Mouse (Mus musculus): Measurements from ENCODE around the gene Myo15.

DNA sequence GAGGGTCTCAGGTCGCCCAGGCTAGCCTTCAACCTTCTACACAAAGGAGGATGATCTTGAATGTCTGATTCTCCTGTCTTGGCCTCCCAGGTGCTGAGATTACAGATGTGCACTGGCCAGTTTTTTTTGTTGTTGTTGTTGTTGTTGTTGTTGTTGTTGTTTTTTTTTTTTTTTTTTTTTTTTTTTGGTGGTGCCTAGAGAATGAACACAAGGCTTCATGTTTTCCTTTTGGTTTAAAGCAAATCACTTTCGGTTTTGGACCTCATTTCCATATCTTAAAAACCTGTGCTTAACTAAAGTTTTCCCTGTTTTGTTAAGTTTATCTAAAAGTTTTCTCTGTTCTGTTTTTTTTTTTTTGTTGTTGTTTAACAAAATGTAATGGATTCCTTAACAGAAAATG, 70.4 kb downstream of the Myo15 start:
- TF ChIP-seq EP300 (IDR thresholded peaks at IDR 0.05; ENCODE audit: low read depth), result no peak
- no peak for TF ChIP-seq CTCF (IDR thresholded peaks at IDR 0.05; ENCODE audit: low read depth)
